Mouse (Mus musculus): ENCODE measurements around the gene Bpifb2. TPM values are rescaled to one million over a fixed set of nuclear protein-coding genes. Genes with fewer than 3 reads are reported as not detected.

Gene Bpifb2
- polyA plus RNA-seq (2012; rRNA removed) = 0.09 TPM in 1 of 2 replicates, not detected in the other

DNA sequence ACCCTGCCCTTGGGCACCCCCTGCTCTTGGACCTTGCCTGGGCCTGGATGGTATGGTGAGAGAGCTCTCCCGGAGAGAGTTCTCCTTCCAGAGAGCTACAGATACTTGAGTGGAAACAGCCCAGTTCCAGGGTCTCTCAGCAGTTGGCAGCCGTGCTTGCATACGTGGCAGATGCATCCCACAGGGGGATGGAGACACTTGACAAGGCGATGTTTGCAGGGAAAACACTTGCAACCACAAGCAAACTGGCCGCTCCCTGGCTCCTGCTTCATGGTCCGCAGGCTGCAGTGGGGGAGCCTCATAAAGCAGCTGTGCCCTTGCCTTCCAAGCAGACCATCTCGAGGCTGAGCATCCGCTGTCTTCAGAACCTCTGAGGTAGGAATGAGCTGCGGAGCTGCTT lies at the start of gene Bpifb2:
Bpifb2 (plus strand) TSS at position 301 of the 400 bp plus-strand sequence.

DNA sequence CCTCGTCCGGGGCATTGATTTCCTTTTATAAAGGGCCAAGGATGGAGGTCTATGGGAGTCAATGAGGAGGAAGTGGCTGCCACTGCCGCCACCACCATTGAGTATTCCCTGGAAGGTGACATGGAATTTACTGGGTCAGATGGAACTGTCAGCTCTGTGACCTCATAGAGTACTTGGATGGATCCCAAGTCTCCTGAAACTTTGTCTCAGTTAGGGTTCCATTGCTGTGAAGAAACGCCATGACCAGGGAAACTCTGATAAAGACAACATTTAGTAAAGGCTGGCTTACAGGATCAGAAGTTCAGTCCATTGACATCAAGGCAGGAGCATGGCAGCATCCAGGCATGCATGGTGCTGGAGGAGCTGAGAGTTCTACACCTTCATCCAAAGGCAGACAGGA lies 3.9 kb upstream of the Bpifb2 start, which contains the start of gene Sun5:
Sun5 (minus strand) TSS at position 101 of the 400 bp plus-strand sequence.

DNA sequence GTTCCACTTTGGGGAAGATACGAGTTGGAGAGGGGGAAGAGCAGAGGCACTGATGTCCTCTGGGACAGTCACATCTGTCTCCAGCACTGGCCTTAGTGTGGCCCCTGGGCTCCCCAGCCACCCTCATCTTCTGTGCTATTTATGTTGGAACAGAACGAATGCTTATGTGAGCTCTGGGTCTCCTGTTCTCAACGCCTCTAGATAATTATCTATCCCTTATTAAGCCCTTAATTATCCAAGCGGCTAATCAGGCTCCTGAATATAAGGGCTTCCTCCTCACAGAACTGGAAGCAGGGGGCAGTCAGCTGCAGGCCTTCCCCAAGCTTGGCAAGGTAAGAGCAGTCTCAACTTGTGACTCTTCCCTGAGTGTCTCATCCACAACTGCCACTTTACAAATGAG lies 25.2 kb downstream of the Bpifb2 start, which contains the start of gene Bpifb6:
Bpifb6 (plus strand) TSS at position 301 of the 400 bp plus-strand sequence.

DNA sequence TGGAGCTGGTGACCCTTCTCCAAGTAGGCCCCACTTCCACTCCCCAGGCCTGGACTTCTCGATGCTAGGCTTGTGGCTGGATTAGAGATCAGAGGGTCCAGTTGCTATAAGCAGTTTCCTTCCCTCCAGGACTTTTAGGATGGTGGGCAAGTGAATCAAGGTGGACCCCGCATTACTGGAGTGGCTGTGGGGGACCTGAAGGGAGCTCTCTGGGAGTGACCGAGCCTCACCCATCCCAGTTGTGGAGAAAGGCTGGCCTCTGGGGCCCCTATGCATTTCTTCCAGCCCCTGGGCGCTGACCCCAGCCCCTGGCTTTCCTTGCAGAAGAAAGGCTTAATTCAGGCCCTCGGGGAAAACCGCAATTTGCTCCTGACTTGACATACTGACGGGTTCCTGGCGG lies 43.1 kb downstream of the Bpifb2 start, which contains the start of gene Bpifb3:
Bpifb3 (plus strand) TSS at position 301 of the 400 bp plus-strand sequence.

DNA sequence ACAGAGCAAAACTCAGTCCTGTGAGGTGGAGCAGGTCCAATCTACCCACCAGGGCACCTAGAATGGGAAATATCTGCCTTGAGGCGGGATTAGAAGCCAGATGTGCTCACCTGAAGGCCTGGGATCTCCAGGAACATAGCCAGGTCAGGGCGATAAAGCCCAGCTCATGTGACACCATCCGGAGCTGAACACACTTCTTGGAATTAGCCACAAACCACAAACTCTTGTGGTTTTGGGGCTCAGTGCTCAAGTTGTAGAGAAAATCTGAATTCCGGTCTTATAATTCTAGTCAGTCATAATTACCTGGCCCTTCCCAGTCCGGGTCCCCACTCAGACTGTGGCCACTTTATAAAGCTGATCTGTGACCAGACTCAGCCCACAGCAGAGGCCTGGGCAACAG lies 63.0 kb downstream of the Bpifb2 start, which contains the start of gene Bpifb4:
Bpifb4 (plus strand) TSS at position 370 of the 400 bp plus-strand sequence.

Other genes with a start within 250 kb of the Bpifb2 start
- gene Commd7, start 242.3 kb upstream of the Bpifb2 start, polyA plus RNA-seq (2012; rRNA removed) = 16.8 and 17.8 TPM in 2 replicates
- 4.4 and 5.1 TPM in 2 replicates for gene Dnmt3b, start 225.6 kb upstream of the Bpifb2 start, polyA plus RNA-seq (2012; rRNA removed)
- 0.16 TPM in 1 of 2 replicates, not detected in the other for gene Dnmt3c, start 178.4 kb upstream of the Bpifb2 start, polyA plus RNA-seq (2012; rRNA removed)
- 7.8 and 8.9 TPM in 2 replicates for gene Mapre1, start 133.8 kb upstream of the Bpifb2 start, polyA plus RNA-seq (2012; rRNA removed)
- gene Efcab8, start 95.1 kb upstream of the Bpifb2 start, polyA plus RNA-seq (2012; rRNA removed) = 0.08 and 0.43 TPM in 2 replicates
- not detected in 2 replicates for gene Sun5, start 4.0 kb upstream of the Bpifb2 start, polyA plus RNA-seq (2012; rRNA removed)
- 0.67 and 1.1 TPM in 2 replicates for gene Bpifb6, start 25.3 kb downstream of the Bpifb2 start, polyA plus RNA-seq (2012; rRNA removed)
- gene Bpifb3, start 43.2 kb downstream of the Bpifb2 start, polyA plus RNA-seq (2012; rRNA removed) = not detected in 2 replicates
- 84.0 and 178 TPM in 2 replicates for gene Bpifb4, start 63.2 kb downstream of the Bpifb2 start, polyA plus RNA-seq (2012; rRNA removed)
- 0.08 TPM in 1 of 2 replicates, not detected in the other for gene Bpifa6, start 99.9 kb downstream of the Bpifb2 start, polyA plus RNA-seq (2012; rRNA removed)
- 0.29 TPM in 1 of 2 replicates, not detected in the other for gene Bpifa2, start 133.2 kb downstream of the Bpifb2 start, polyA plus RNA-seq (2012; rRNA removed)